Mouse (Mus musculus): ENCODE measurements around the gene Ikbke. TPM values are rescaled to one million over a fixed set of nuclear protein-coding genes. Genes with fewer than 3 reads are reported as not detected.
"Not testable (repeated sequence)": the region's sequence is repeated elsewhere in the genome, so short reads cannot be mapped to it uniquely, and the experiment has no call there.

Ikbke gene
- 2.9 and 4.1 TPM in 2 replicates for polyA plus RNA-seq (2015; fragmentation: Nextera tagmentation; extraction: Ambion mirVana)

GRCm38 (mm10) chr1:131279456-131279776, at the start of gene Ikbke:
TSS of gene Ikbke (minus strand) at chr1:131279606.
- H3K27ac ChIP-seq (ENCODE audit: low read length) = no peak within 1 kb of the TSS
- peak; percentile 37 for DNase-seq (ENCODE audit: low spot score)

GRCm38 (mm10) chr1:131329093-131329492, 49.7 kb upstream of the Ikbke start:
- not testable (repeated sequence) for DNase-seq (ENCODE audit: low spot score); H3K4me2 ChIP-seq (replicated peaks; ENCODE audit: low read depth, low read length); H3K36me3 ChIP-seq (ENCODE audit: insufficient read depth, low read length); H3K9ac ChIP-seq (replicated peaks; ENCODE audit: low read depth); H3K4me1 ChIP-seq (ENCODE audit: insufficient read depth, low read depth, low read length); H3K27me3 ChIP-seq (replicated peaks; ENCODE audit: insufficient read depth, low read length); H3K4me3 ChIP-seq (ENCODE audit: low read depth, low read length); ATAC-seq; H3K27ac ChIP-seq (ENCODE audit: low read length); H3K9me3 ChIP-seq (ENCODE audit: low read length)
- 100% methylated on average over 1 of the region's 1 CpGs for WGBS
- peak; percentile 57 for TF ChIP-seq CTCF (IDR thresholded peaks at IDR 0.05)

More at GRCm38 (mm10) chr1:131279456-131279776, at the start of gene Ikbke:
- Histone ChIP-seq H3K27me3 (replicated peaks; ENCODE audit: insufficient read depth, low read length) (no peaks in the 10 kb centered on the region), H3K4me1 (ENCODE audit: insufficient read depth, low read depth, low read length) (peaks cover 6% of the 10 kb centered on the region; the same call in 1 of the 2 replicates), H3K4me2 (replicated peaks; ENCODE audit: low read depth, low read length) (peak within 1 kb of the TSS; percentile 49), H3K4me3 (ENCODE audit: low read depth, low read length) (peak within 1 kb of the TSS; percentile 32), H3K9ac (replicated peaks; ENCODE audit: low read depth) (peak within 1 kb of the TSS; percentile 19; the same call in 1 of the 2 replicates), H3K36me3 (ENCODE audit: insufficient read depth, low read length) (no peaks in the 10 kb centered on the region), H3K9me3 (ENCODE audit: low read length) (no peaks in the 10 kb centered on the region)
- ATAC-seq = no peak
- TF ChIP-seq CTCF (IDR thresholded peaks at IDR 0.05) = no peak
- no peak for TF ChIP-seq EP300 (IDR thresholded peaks at IDR 0.05)
- 22% methylated on average over 4 of the region's 4 CpGs for WGBS

- H3K27me3 ChIP-seq (replicated peaks; ENCODE audit: insufficient read depth, low read length) = no peaks in the 10 kb centered on the region
- H3K4me1 ChIP-seq (ENCODE audit: insufficient read depth, low read depth, low read length) = no peaks in the 10 kb centered on the region
- no peaks in the 10 kb centered on the region for H3K9me3 ChIP-seq (ENCODE audit: low read length)
- H3K4me2 ChIP-seq (replicated peaks; ENCODE audit: low read depth, low read length) = no peak overlapping the region
- 87% methylated on average over 1 of the region's 1 CpGs for WGBS
- no peak overlapping the region for H3K9ac ChIP-seq (replicated peaks; ENCODE audit: low read depth)
- no peak for ATAC-seq
- no peak overlapping the region for H3K4me3 ChIP-seq (ENCODE audit: low read depth, low read length)
- DNase-seq (ENCODE audit: low spot score) = no peak
- H3K36me3 ChIP-seq (ENCODE audit: insufficient read depth, low read length) = no peaks in the 10 kb centered on the region
- TF ChIP-seq CTCF (IDR thresholded peaks at IDR 0.05) (no peak), EP300 (IDR thresholded peaks at IDR 0.05) (no peak)
- H3K27ac ChIP-seq (ENCODE audit: low read length) = no peak overlapping the region
Observed at GRCm38 (mm10) chr1:131327167-131327566, 47.8 kb upstream of the Ikbke start.

DNA sequence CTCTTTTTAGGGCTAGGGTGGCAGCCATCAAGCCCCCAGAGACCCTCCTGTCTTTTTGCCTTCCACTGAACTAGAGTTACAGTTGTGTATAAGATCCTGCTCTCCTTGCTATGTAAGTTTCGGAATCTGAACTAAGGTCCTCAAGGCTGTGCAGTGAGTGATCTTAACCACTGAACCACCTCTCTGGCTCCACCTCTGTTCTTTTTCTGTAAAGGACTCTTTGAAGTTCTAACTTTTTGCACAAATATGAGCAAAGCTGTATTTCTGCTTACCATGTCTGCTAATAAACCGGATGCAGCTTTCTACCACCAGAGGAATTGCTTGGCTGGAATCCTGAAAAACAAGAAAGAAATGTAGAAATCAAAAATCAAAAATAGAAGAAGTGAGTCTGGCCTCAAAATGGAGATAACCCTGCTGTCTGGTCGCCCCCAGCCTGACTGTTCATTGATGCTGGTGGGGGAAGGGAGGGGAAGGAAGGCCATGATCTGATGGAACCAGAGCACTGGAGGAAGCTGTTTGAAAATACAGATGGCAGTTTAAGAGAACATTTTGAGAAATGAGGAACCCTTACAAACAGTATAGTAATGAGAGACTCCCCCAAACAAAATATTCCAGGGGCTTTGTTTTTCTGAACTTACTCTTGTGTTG, 45.5 kb upstream of the Ikbke start:
- Histone ChIP-seq H3K4me1 (ENCODE audit: insufficient read depth, low read depth, low read length) (no peaks in the 10 kb centered on the region), H3K36me3 (ENCODE audit: insufficient read depth, low read length) (no peaks in the 10 kb centered on the region), H3K27ac (ENCODE audit: low read length) (no peak overlapping the region), H3K27me3 (replicated peaks; ENCODE audit: insufficient read depth, low read length) (no peaks in the 10 kb centered on the region), H3K9me3 (ENCODE audit: low read length) (no peaks in the 10 kb centered on the region), H3K4me3 (ENCODE audit: low read depth, low read length) (no peak overlapping the region), H3K9ac (replicated peaks; ENCODE audit: low read depth) (no peak overlapping the region), H3K4me2 (replicated peaks; ENCODE audit: low read depth, low read length) (no peak overlapping the region)
- 85% methylated on average over 3 of the region's 3 CpGs for WGBS
- ATAC-seq (no peak), DNase-seq (ENCODE audit: low spot score) (no peak)
- TF ChIP-seq CTCF (IDR thresholded peaks at IDR 0.05) = no peak
- TF ChIP-seq EP300 (IDR thresholded peaks at IDR 0.05) = no peak

- 94% methylated on average over 3 of the region's 3 CpGs for WGBS
- DNase-seq (ENCODE audit: low spot score) (no peak), ATAC-seq (no peak)
- H3K4me1 ChIP-seq (ENCODE audit: insufficient read depth, low read depth, low read length) = no peaks in the 10 kb centered on the region
- H3K4me3 ChIP-seq (ENCODE audit: low read depth, low read length) = no peak overlapping the region
- H3K27me3 ChIP-seq (replicated peaks; ENCODE audit: insufficient read depth, low read length) = no peaks in the 10 kb centered on the region
- no peak overlapping the region for H3K4me2 ChIP-seq (replicated peaks; ENCODE audit: low read depth, low read length)
- H3K9ac ChIP-seq (replicated peaks; ENCODE audit: low read depth) = no peak overlapping the region
- peaks cover 22% of the 10 kb centered on the region for H3K36me3 ChIP-seq (ENCODE audit: insufficient read depth, low read length)
- H3K27ac ChIP-seq (ENCODE audit: low read length) = no peak overlapping the region
- TF ChIP-seq CTCF (IDR thresholded peaks at IDR 0.05) (peak; percentile 41), EP300 (IDR thresholded peaks at IDR 0.05) (no peak)
- H3K9me3 ChIP-seq (ENCODE audit: low read length) = no peaks in the 10 kb centered on the region
Observed at GRCm38 (mm10) chr1:131319598-131320330, 40.4 kb upstream of the Ikbke start.

DNA sequence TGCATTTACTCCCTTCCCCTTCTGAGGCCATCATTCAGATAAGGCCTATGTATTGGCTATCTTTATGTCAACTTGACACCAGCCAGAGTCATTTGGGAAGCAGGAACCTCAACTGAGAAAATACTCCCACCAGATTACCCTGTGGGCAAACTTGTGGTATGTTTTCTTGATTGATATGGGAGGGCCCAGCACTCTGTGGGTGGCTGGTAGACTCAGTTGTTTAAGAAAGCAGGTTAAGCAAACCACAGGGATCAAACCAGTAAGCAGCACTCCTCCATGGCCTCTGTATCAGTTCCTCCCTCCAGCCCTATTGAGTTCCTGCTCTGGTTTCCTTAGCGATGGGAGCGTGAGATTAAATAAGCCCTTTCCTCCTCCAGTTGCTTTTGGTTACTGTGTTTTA, 39.0 kb upstream of the Ikbke start:
- no peak for TF ChIP-seq EP300 (IDR thresholded peaks at IDR 0.05)
- TF ChIP-seq CTCF (IDR thresholded peaks at IDR 0.05) = no peak
- Histone ChIP-seq H3K27me3 (replicated peaks; ENCODE audit: insufficient read depth, low read length) (no peaks in the 10 kb centered on the region), H3K9me3 (ENCODE audit: low read length) (no peaks in the 10 kb centered on the region), H3K9ac (replicated peaks; ENCODE audit: low read depth) (no peak overlapping the region), H3K27ac (ENCODE audit: low read length) (no peak overlapping the region), H3K4me1 (ENCODE audit: insufficient read depth, low read depth, low read length) (no peaks in the 10 kb centered on the region), H3K4me2 (replicated peaks; ENCODE audit: low read depth, low read length) (no peak overlapping the region), H3K36me3 (ENCODE audit: insufficient read depth, low read length) (peaks cover 22% of the 10 kb centered on the region), H3K4me3 (ENCODE audit: low read depth, low read length) (no peak overlapping the region)
- no peak for DNase-seq (ENCODE audit: low spot score)
- 88% methylated on average over 2 of the region's 2 CpGs for WGBS
- ATAC-seq = no peak
